Mouse (Mus musculus): ENCODE measurements around the gene Gzmm. TPM values are rescaled to one million over a fixed set of nuclear protein-coding genes. Genes with fewer than 3 reads are reported as not detected.

Gzmm gene
- 1.6 and 1.8 TPM in 2 replicates for polyA plus RNA-seq (2015; fragmentation: Nextera tagmentation; extraction: Ambion mirVana)

DNA sequence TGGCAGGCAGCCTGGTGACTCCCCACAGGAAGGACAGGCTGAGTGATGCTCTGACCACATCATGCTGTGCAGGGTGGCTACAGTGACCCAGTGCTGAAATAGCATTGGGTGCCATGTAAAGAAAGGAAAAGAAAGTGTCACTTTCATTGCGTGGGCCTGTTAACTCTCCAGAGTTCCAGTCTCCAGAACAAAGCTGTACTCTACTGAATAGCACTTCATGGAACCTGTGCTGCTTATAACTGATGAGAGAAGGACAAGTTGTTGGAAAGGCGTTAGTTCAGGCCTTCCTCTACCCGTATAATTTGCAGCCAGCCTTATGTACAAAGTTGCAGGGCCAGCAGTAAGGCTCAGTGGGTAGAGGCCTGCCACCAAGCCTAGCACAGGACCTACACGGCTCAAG, at the start of gene Gzmm:
Gzmm (plus strand) TSS at position 301 of the 400 bp plus-strand sequence.
- H3K9me3 ChIP-seq (replicated peaks; ENCODE audit: control insufficient read depth, low read length, poor library complexity, severe bottlenecking): no peaks in the 10 kb centered on the region
- WGBS: 81% methylated on average over 4 of the region's 4 CpGs
- no peaks in the 10 kb centered on the region for H3K27me3 ChIP-seq (ENCODE audit: control insufficient read depth, insufficient read depth, low read depth, low read length)
- H3K9ac ChIP-seq (ENCODE audit: low read depth, low read length): no peak within 1 kb of the TSS
- H3K27ac ChIP-seq (ENCODE audit: low read length): no peak within 1 kb of the TSS
- no peak for ATAC-seq
- peaks cover 5% of the 10 kb centered on the region for H3K4me1 ChIP-seq (ENCODE audit: control insufficient read depth, insufficient read depth, low read length)
- no peak within 1 kb of the TSS for H3K4me3 ChIP-seq (ENCODE audit: low read depth, low read length)
- peaks cover 29% of the 10 kb centered on the region for H3K36me3 ChIP-seq (ENCODE audit: control insufficient read depth, insufficient read depth, low read length)
- H3K4me2 ChIP-seq (ENCODE audit: low read length): no peak within 1 kb of the TSS

- Histone ChIP-seq H3K36me3 (ENCODE audit: control insufficient read depth, insufficient read depth, low read length) (no peaks in the 10 kb centered on the region), H3K4me2 (ENCODE audit: low read length) (no peak within 1 kb of the TSS), H3K9ac (ENCODE audit: low read depth, low read length) (no peak within 1 kb of the TSS), H3K9me3 (replicated peaks; ENCODE audit: control insufficient read depth, low read length, poor library complexity, severe bottlenecking) (no peaks in the 10 kb centered on the region), H3K4me1 (ENCODE audit: control insufficient read depth, insufficient read depth, low read length) (no peaks in the 10 kb centered on the region), H3K27ac (ENCODE audit: low read length) (no peak within 1 kb of the TSS), H3K4me3 (ENCODE audit: low read depth, low read length) (no peak within 1 kb of the TSS), H3K27me3 (ENCODE audit: control insufficient read depth, insufficient read depth, low read depth, low read length) (no peaks in the 10 kb centered on the region)
- no peak for ATAC-seq
- WGBS: 77% methylated on average over 8 of the region's 8 CpGs
These were observed 43.1 kb upstream of the Gzmm start, which contains the start of gene Odf3l2 for GRCm38 (mm10) chr10:79645711-79646110. TSS of gene Odf3l2 (minus strand) at chr10:79645738.

DNA sequence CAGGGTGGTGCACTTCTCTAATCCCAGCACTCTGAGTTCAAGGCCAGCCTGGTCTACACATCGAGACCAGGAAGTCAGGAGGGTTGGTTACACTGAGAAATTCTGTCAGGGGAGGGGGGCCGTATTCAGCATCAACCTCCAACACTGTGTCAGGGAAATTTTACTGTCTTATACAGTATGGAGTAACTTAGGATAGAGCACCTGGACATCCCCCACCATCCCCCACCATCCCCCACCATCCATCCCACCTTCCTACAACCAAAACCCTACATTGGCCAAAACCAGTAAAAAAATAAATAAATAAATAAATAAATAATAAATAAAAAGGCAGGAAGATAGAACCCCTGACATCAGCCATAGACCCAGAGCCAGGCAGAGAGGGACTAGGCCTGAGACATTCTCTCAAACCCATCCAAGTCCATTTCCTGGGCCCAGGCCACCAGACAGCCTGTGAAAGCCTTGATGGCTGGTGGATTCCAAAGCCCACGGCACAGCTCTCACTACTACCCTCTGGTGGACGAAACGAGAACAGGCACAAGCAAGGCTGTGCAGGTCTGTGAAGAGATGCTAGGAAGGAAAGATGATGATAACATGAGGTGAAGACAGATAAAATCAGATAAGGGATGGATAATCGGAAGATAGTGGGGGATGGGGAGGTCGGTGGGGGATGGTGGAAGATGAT, 39.6 kb upstream of the Gzmm start:
- H3K9me3 ChIP-seq (replicated peaks; ENCODE audit: control insufficient read depth, low read length, poor library complexity, severe bottlenecking): no peaks in the 10 kb centered on the region
- no peak overlapping the region for H3K9ac ChIP-seq (ENCODE audit: low read depth, low read length)
- WGBS: 35% methylated on average over 7 of the region's 7 CpGs
- no peak overlapping the region for H3K4me3 ChIP-seq (ENCODE audit: low read depth, low read length)
- no peak overlapping the region for H3K27ac ChIP-seq (ENCODE audit: low read length)
- no peaks in the 10 kb centered on the region for H3K36me3 ChIP-seq (ENCODE audit: control insufficient read depth, insufficient read depth, low read length)
- peaks cover 6% of the 10 kb centered on the region for H3K4me1 ChIP-seq (ENCODE audit: control insufficient read depth, insufficient read depth, low read length)
- H3K27me3 ChIP-seq (ENCODE audit: control insufficient read depth, insufficient read depth, low read depth, low read length): no peaks in the 10 kb centered on the region
- H3K4me2 ChIP-seq (ENCODE audit: low read length): no peak overlapping the region
- peak; percentile 52; the same call in 1 of the 2 replicates for ATAC-seq

GRCm38 (mm10) chr10:79652789-79653188, 36.0 kb upstream of the Gzmm start:
- Histone ChIP-seq H3K4me3 (ENCODE audit: low read depth, low read length) (no peak overlapping the region), H3K4me2 (ENCODE audit: low read length) (no peak overlapping the region), H3K4me1 (ENCODE audit: control insufficient read depth, insufficient read depth, low read length) (peaks cover 23% of the 10 kb centered on the region), H3K9me3 (replicated peaks; ENCODE audit: control insufficient read depth, low read length, poor library complexity, severe bottlenecking) (no peaks in the 10 kb centered on the region), H3K9ac (ENCODE audit: low read depth, low read length) (0 out of 2 replicates have a peak overlapping the region, but pooled peaks have one; percentile 3), H3K36me3 (ENCODE audit: control insufficient read depth, insufficient read depth, low read length) (no peaks in the 10 kb centered on the region), H3K27me3 (ENCODE audit: control insufficient read depth, insufficient read depth, low read depth, low read length) (no peaks in the 10 kb centered on the region), H3K27ac (ENCODE audit: low read length) (no peak overlapping the region)
- no peak for ATAC-seq
- 78% methylated on average over 7 of the region's 7 CpGs for WGBS

DNA sequence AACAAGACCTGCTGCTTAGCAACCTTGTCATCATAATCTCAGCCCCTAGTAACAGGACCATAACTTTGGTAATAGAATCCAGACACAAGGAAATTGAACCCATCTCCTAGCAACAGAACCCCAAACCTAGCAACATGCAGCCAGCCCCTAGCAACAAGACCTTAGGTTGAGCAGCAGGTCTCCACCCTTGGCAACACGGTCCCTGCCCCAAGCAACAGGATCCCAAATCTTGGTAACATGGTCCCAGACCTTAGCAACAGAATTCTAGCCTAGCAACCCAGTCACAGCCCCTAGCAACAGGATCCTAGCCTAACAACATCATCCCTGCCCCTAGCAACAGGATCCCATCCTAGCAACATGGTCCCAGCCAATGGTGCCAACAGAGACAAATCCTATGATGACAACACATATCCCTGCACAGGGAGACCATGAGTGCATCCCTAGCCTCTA, 33.8 kb upstream of the Gzmm start:
- H3K36me3 ChIP-seq (ENCODE audit: control insufficient read depth, insufficient read depth, low read length): no peaks in the 10 kb centered on the region
- peaks cover 23% of the 10 kb centered on the region for H3K4me1 ChIP-seq (ENCODE audit: control insufficient read depth, insufficient read depth, low read length)
- H3K9ac ChIP-seq (ENCODE audit: low read depth, low read length): no peak overlapping the region
- ATAC-seq: peak; percentile 92
- H3K4me3 ChIP-seq (ENCODE audit: low read depth, low read length): no peak overlapping the region
- H3K4me2 ChIP-seq (ENCODE audit: low read length): peak overlapping the region; percentile 7
- peak overlapping the region; percentile 80 for H3K27ac ChIP-seq (ENCODE audit: low read length)
- no peaks in the 10 kb centered on the region for H3K9me3 ChIP-seq (replicated peaks; ENCODE audit: control insufficient read depth, low read length, poor library complexity, severe bottlenecking)
- no peaks in the 10 kb centered on the region for H3K27me3 ChIP-seq (ENCODE audit: control insufficient read depth, insufficient read depth, low read depth, low read length)
- 5% methylated on average over 1 of the region's 1 CpGs for WGBS

GRCm38 (mm10) chr10:79658829-79659228, 30.0 kb upstream of the Gzmm start:
- no peaks in the 10 kb centered on the region for H3K9me3 ChIP-seq (replicated peaks; ENCODE audit: control insufficient read depth, low read length, poor library complexity, severe bottlenecking)
- no peaks in the 10 kb centered on the region for H3K27me3 ChIP-seq (ENCODE audit: control insufficient read depth, insufficient read depth, low read depth, low read length)
- no peak overlapping the region for H3K9ac ChIP-seq (ENCODE audit: low read depth, low read length)
- no peaks in the 10 kb centered on the region for H3K36me3 ChIP-seq (ENCODE audit: control insufficient read depth, insufficient read depth, low read length)
- peaks cover 21% of the 10 kb centered on the region for H3K4me1 ChIP-seq (ENCODE audit: control insufficient read depth, insufficient read depth, low read length)
- H3K4me2 ChIP-seq (ENCODE audit: low read length): no peak overlapping the region
- ATAC-seq: no peak
- 20% methylated on average over 4 of the region's 4 CpGs for WGBS
- H3K4me3 ChIP-seq (ENCODE audit: low read depth, low read length): no peak overlapping the region
- no peak overlapping the region for H3K27ac ChIP-seq (ENCODE audit: low read length)

DNA sequence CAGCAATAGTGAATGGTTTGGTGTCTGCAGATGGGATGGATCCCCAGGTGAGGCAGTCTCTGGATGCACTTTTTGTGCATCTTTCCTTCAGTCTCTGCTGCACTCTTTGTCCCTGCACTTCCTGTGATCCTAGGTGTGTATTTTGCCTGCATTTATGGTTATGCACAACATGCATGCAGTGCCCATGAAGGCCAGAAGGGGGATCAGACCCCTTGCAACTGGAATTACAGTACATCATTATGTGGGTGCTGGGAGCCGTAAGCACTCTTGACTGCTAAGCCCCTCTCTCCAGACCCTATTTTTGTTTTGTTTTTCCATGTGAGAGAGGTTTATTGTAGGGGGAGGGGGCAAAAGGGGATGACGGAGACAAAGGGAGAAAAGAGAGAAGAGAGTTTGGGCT, 28.5 kb upstream of the Gzmm start:
- peaks cover 7% of the 10 kb centered on the region for H3K4me1 ChIP-seq (ENCODE audit: control insufficient read depth, insufficient read depth, low read length)
- H3K4me2 ChIP-seq (ENCODE audit: low read length): no peak overlapping the region
- ATAC-seq: no peak
- H3K9me3 ChIP-seq (replicated peaks; ENCODE audit: control insufficient read depth, low read length, poor library complexity, severe bottlenecking): no peaks in the 10 kb centered on the region
- no peaks in the 10 kb centered on the region for H3K27me3 ChIP-seq (ENCODE audit: control insufficient read depth, insufficient read depth, low read depth, low read length)
- no peak overlapping the region for H3K4me3 ChIP-seq (ENCODE audit: low read depth, low read length)
- WGBS: 82% methylated on average over 2 of the region's 2 CpGs
- no peak overlapping the region for H3K9ac ChIP-seq (ENCODE audit: low read depth, low read length)
- H3K27ac ChIP-seq (ENCODE audit: low read length): no peak overlapping the region
- H3K36me3 ChIP-seq (ENCODE audit: control insufficient read depth, insufficient read depth, low read length): no peaks in the 10 kb centered on the region

DNA sequence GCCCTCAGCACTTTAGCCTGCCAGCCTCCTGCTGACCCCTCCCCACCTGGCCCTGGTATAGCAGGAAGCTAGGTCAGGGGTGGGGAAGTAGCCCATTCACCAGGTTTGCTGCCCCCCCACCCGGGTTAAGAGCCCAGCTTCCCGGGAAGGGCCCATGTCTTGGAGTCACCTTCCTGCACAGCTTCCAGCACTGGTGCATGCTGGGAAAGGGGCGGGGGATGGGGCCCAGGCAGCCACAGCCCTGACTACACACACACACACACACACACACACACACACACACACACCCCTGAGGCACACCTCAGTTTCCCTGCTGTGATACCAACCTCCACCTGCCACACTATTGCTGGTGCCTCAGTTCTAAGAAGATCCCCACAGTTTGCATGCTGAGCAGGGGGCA, 27.0 kb upstream of the Gzmm start:
- no peak overlapping the region for H3K4me3 ChIP-seq (ENCODE audit: low read depth, low read length)
- H3K4me1 ChIP-seq (ENCODE audit: control insufficient read depth, insufficient read depth, low read length): no peaks in the 10 kb centered on the region
- no peak overlapping the region for H3K4me2 ChIP-seq (ENCODE audit: low read length)
- H3K9me3 ChIP-seq (replicated peaks; ENCODE audit: control insufficient read depth, low read length, poor library complexity, severe bottlenecking): no peaks in the 10 kb centered on the region
- 47% methylated on average over 3 of the region's 3 CpGs for WGBS
- H3K27me3 ChIP-seq (ENCODE audit: control insufficient read depth, insufficient read depth, low read depth, low read length): no peaks in the 10 kb centered on the region
- H3K36me3 ChIP-seq (ENCODE audit: control insufficient read depth, insufficient read depth, low read length): no peaks in the 10 kb centered on the region
- no peak overlapping the region for H3K9ac ChIP-seq (ENCODE audit: low read depth, low read length)
- no peak for ATAC-seq
- no peak overlapping the region for H3K27ac ChIP-seq (ENCODE audit: low read length)

DNA sequence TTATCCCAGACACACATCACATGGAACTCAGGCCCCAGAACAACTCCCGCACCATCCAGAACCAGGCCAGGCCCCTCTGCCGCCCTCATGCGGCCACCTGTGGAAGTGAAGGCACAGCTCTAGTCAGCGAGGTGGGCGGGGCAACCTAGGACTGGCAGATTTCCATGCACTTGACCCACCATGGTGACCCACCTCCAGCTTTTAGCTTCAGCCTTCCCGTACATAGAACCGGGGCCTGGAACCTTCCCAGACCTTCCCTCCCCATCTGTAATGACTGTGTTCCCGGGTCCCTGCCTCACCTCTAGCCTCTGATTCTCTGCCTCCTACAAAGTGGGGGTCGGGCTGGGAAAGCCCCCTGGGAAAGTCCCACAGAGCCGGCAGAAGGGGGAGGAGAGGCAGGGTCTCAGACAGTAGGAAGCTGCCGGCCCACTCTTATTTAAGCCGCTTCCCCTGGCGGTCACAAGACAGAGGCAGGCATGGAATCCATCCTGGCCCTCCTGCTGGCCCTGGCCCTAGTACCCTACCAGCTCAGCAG, 24.6 kb upstream of the Gzmm start, which contains the start of gene Madcam1:
Madcam1 (plus strand) TSS at position 429 of the 535 bp plus-strand sequence.
- Histone ChIP-seq H3K27me3 (ENCODE audit: control insufficient read depth, insufficient read depth, low read depth, low read length) (no peaks in the 10 kb centered on the region), H3K4me3 (ENCODE audit: low read depth, low read length) (no peak within 1 kb of the TSS), H3K4me2 (ENCODE audit: low read length) (0 out of 2 replicates have a peak within 1 kb of the TSS, but pooled peaks have one; percentile 7), H3K9me3 (replicated peaks; ENCODE audit: control insufficient read depth, low read length, poor library complexity, severe bottlenecking) (no peaks in the 10 kb centered on the region), H3K4me1 (ENCODE audit: control insufficient read depth, insufficient read depth, low read length) (peaks cover 8% of the 10 kb centered on the region), H3K27ac (ENCODE audit: low read length) (no peak within 1 kb of the TSS), H3K36me3 (ENCODE audit: control insufficient read depth, insufficient read depth, low read length) (no peaks in the 10 kb centered on the region), H3K9ac (ENCODE audit: low read depth, low read length) (peak within 1 kb of the TSS; percentile 11; the same call in 1 of the 2 replicates)
- ATAC-seq: no peak
- WGBS: 10% methylated on average over 13 of the region's 13 CpGs
